In the genomic region with DNA sequence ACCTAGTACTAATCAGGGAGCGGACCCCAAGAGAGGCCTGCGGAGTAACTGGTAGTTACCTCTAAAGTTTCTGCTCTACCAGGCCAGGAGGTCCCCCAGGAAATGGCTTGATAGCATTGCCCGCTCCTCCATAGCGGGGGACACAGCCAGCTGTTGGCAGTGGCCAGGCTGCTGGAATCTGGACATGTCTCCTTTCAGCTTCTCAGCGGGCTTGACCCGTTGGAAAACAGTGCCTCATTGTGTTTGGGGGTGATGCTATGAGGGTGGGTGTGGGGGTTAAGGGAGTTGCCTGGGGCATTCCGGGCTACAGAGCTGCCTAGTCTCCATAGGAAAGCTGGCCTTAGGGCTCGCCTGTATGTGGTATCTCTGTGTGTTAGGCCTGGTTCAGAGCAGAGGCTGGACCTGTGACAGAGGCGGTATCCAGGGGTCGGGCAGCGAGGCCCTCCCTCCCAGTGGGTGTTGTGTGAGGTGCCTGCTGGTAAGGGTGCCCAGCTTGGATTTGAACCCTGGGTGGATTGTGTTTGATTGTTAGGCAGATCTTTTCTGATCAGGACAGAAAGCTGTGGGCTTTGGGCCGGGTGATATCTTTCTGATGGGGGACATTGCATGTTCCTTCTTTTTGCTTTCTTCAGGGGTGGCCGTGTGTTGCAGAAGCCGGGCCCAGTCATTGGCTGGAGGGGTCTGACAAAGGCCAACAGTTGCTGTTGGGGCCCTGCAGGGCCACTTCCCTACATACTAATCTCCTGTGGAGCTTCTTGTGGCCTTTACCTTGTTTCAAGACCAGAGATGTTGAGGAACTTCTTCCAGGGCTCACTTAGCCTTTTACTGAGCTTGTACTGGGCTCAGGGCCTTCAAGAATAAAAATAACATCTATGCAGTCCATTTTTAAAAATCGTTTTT, we compare ENCODE assay signal across 8 mouse cellular contexts. TPM values are rescaled to one million over a fixed set of nuclear protein-coding genes. Genes with fewer than 3 reads are reported as not detected.
DNase-seq lines count a peak whose midpoint lies in the region; ATAC-seq and TF ChIP-seq lines count a peak whose summit lies in the region.

No protein-coding gene starts in this region.

- no peaks in the 10 kb centered on the region for H3K9me3 ChIP-seq in neural tube, embryonic 11.5 days (ENCODE audit: control insufficient read depth, low read length)
- no peaks in the 10 kb centered on the region for H3K9me3 ChIP-seq in forebrain, postnatal 0 days (ENCODE audit: low read length)
- no peaks in the 10 kb centered on the region for H3K9me3 ChIP-seq in liver, embryonic 11.5 days (ENCODE audit: control insufficient read depth, low read length)
- no peaks in the 10 kb centered on the region for H3K9me3 ChIP-seq in stomach, embryonic 14.5 days (ENCODE audit: control insufficient read depth, low read depth, low read length)

- no peak for DNase-seq in neural tube, embryonic 11.5 days (ENCODE audit: low spot score)
- no peak for DNase-seq in neural tube, embryonic 10.5 days (ENCODE audit: extremely low spot score, low spot score)
- DNase-seq in forebrain, postnatal 0 days = no peak
- DNase-seq in liver, embryonic 11.5 days (ENCODE audit: low spot score) = no peak
- DNase-seq in right cerebral cortex, adult 2 months (ENCODE audit: low spot score in 2 of 2) = no peak
- no peak for DNase-seq in right cerebral cortex, adult 18-20 months
- no peak for DNase-seq in urinary bladder, postnatal 10 days (ENCODE audit: low spot score)

- no peak for TF ChIP-seq CTCF in forebrain, postnatal 0 days (IDR thresholded peaks at IDR 0.05; ENCODE audit: low read depth)

- H3K4me2 ChIP-seq in neural tube, embryonic 11.5 days (ENCODE audit: low read depth) = peak overlapping the region; percentile 86; the same call in 1 of the 2 replicates
- H3K4me2 ChIP-seq in forebrain, postnatal 0 days (ENCODE audit: low read depth) = peak overlapping the region; percentile 81; the same call in 1 of the 2 replicates
- H3K4me2 ChIP-seq in liver, embryonic 11.5 days = peak overlapping the region; percentile 94
- H3K4me2 ChIP-seq in stomach, embryonic 14.5 days (replicated peaks; ENCODE audit: low read depth, low read length) = peak overlapping the region; percentile 87; the same call in 1 of the 2 replicates

- no peak for ATAC-seq in neural tube, embryonic 11.5 days (ENCODE audit: insufficient read depth, low FRiP score, low TSS enrichment)
- ATAC-seq in forebrain, postnatal 0 days = no peak
- ATAC-seq in liver, embryonic 11.5 days (replicated peaks; ENCODE audit: low FRiP score) = no peak
- no peak for ATAC-seq in stomach, embryonic 14.5 days (ENCODE audit: insufficient number of reproducible peaks, insufficient read depth, low FRiP score, low read depth)

- H3K36me3 ChIP-seq in neural tube, embryonic 11.5 days (ENCODE audit: control insufficient read depth, insufficient read depth, low read length) = no peaks in the 10 kb centered on the region
- H3K36me3 ChIP-seq in forebrain, postnatal 0 days (ENCODE audit: insufficient read depth) = no peaks in the 10 kb centered on the region
- H3K36me3 ChIP-seq in liver, embryonic 11.5 days (ENCODE audit: control insufficient read depth, insufficient read depth, low read length) = no peaks in the 10 kb centered on the region
- no peaks in the 10 kb centered on the region for H3K36me3 ChIP-seq in stomach, embryonic 14.5 days (ENCODE audit: control insufficient read depth, insufficient read depth, low read length)

- WGBS in neural tube, embryonic 11.5 days = 70% methylated on average over 15 of the region's 15 CpGs
- 56% methylated on average over 15 of the region's 15 CpGs for WGBS in forebrain, postnatal 0 days
- WGBS in liver, embryonic 11.5 days = 62% methylated on average over 15 of the region's 15 CpGs
- 75% methylated on average over 15 of the region's 15 CpGs for WGBS in stomach, embryonic 14.5 days

- peak overlapping the region; percentile 32 for H3K9ac ChIP-seq in neural tube, embryonic 11.5 days (ENCODE audit: low read length)
- H3K9ac ChIP-seq in forebrain, postnatal 0 days = 0 out of 2 replicates have a peak overlapping the region, but pooled peaks have one; percentile 39
- H3K9ac ChIP-seq in liver, embryonic 11.5 days (ENCODE audit: low read depth, low read length) = peak overlapping the region; percentile 26
- H3K9ac ChIP-seq in stomach, embryonic 14.5 days (replicated peaks; ENCODE audit: low read depth, low read length) = no peak overlapping the region; the same call in 1 of the 2 replicates

- no peaks in the 10 kb centered on the region for H3K27me3 ChIP-seq in neural tube, embryonic 11.5 days (ENCODE audit: control insufficient read depth, insufficient read depth, low read length)
- no peaks in the 10 kb centered on the region for H3K27me3 ChIP-seq in forebrain, postnatal 0 days (ENCODE audit: insufficient read depth, low read length)
- H3K27me3 ChIP-seq in liver, embryonic 11.5 days (replicated peaks; ENCODE audit: control insufficient read depth, insufficient read depth, low read length) = no peaks in the 10 kb centered on the region
- no peaks in the 10 kb centered on the region for H3K27me3 ChIP-seq in stomach, embryonic 14.5 days (ENCODE audit: control insufficient read depth, insufficient read depth, low read length)

- peaks cover 21% of the 10 kb centered on the region for H3K4me1 ChIP-seq in neural tube, embryonic 11.5 days (ENCODE audit: control insufficient read depth, insufficient read depth, low read length)
- H3K4me1 ChIP-seq in forebrain, postnatal 0 days (ENCODE audit: insufficient read depth) = peaks cover 28% of the 10 kb centered on the region
- H3K4me1 ChIP-seq in liver, embryonic 11.5 days (replicated peaks; ENCODE audit: control insufficient read depth, insufficient read depth, low read length) = peaks cover 44% of the 10 kb centered on the region
- peaks cover 38% of the 10 kb centered on the region for H3K4me1 ChIP-seq in stomach, embryonic 14.5 days (ENCODE audit: control insufficient read depth, insufficient read depth, low read length)

- H3K27ac ChIP-seq in neural tube, embryonic 11.5 days (ENCODE audit: low read depth, low read length) = no peak overlapping the region
- no peak overlapping the region for H3K27ac ChIP-seq in forebrain, postnatal 0 days (ENCODE audit: low read depth, low read length)
- peak overlapping the region; percentile 13 for H3K27ac ChIP-seq in liver, embryonic 11.5 days (ENCODE audit: low read depth, low read length)
- peak overlapping the region; percentile 75; the same call in 1 of the 2 replicates for H3K27ac ChIP-seq in stomach, embryonic 14.5 days (ENCODE audit: low read length)

- peak overlapping the region; percentile 1; the same call in 1 of the 2 replicates for H3K4me3 ChIP-seq in neural tube, embryonic 11.5 days (ENCODE audit: low read depth, low read length)
- no peak overlapping the region for H3K4me3 ChIP-seq in forebrain, postnatal 0 days (ENCODE audit: low read depth, low read length)
- no peak overlapping the region for H3K4me3 ChIP-seq in liver, embryonic 11.5 days (ENCODE audit: low read depth, low read length)
- no peak overlapping the region for H3K4me3 ChIP-seq in stomach, embryonic 14.5 days (ENCODE audit: low read depth, low read length)

RNA-seq across cellular contexts. Expression of a gene that starts 3.6 kb away (rescaled TPM):
- polyA plus RNA-seq in neural tube, embryonic 11.5 days (2014; fragmentation: Nextera tagmentation; extraction: Ambion mirVana) = 13.3 and 13.7 TPM in 2 replicates
- 23.5 and 29.8 TPM in 2 replicates for total RNA-seq in forebrain, postnatal 0 days (2014; rRNA removed)
- 14.1 and 14.8 TPM in 2 replicates for polyA plus RNA-seq in forebrain, postnatal 0 days (2015; fragmentation: Nextera tagmentation; extraction: Ambion mirVana)
- polyA plus RNA-seq in liver, embryonic 11.5 days (2014; fragmentation: Nextera tagmentation; extraction: Ambion mirVana) = 12.4 and 14.0 TPM in 2 replicates
- polyA plus RNA-seq in stomach, embryonic 14.5 days (2014; fragmentation: Nextera tagmentation; extraction: Ambion mirVana) = 15.9 and 17.7 TPM in 2 replicates

RNA-seq across cellular contexts. Expression of a gene that starts 25.5 kb away (rescaled TPM):
- 15.5 and 23.5 TPM in 2 replicates for polyA plus RNA-seq in neural tube, embryonic 11.5 days (2014; fragmentation: Nextera tagmentation; extraction: Ambion mirVana)
- 34.5 and 36.3 TPM in 2 replicates for total RNA-seq in forebrain, postnatal 0 days (2014; rRNA removed)
- 18.3 and 18.8 TPM in 2 replicates for polyA plus RNA-seq in forebrain, postnatal 0 days (2015; fragmentation: Nextera tagmentation; extraction: Ambion mirVana)
- polyA plus RNA-seq in liver, embryonic 11.5 days (2014; fragmentation: Nextera tagmentation; extraction: Ambion mirVana) = 14.8 and 15.2 TPM in 2 replicates
- 20.9 and 23.5 TPM in 2 replicates for polyA plus RNA-seq in stomach, embryonic 14.5 days (2014; fragmentation: Nextera tagmentation; extraction: Ambion mirVana)

RNA-seq across cellular contexts. Expression of a gene that starts 44.0 kb away (rescaled TPM):
- not detected in 2 replicates for polyA plus RNA-seq in neural tube, embryonic 11.5 days (2014; fragmentation: Nextera tagmentation; extraction: Ambion mirVana)
- not detected in 2 replicates for total RNA-seq in forebrain, postnatal 0 days (2014; rRNA removed)
- polyA plus RNA-seq in forebrain, postnatal 0 days (2015; fragmentation: Nextera tagmentation; extraction: Ambion mirVana) = not detected in 2 replicates
- polyA plus RNA-seq in liver, embryonic 11.5 days (2014; fragmentation: Nextera tagmentation; extraction: Ambion mirVana) = 0.89 and 1.2 TPM in 2 replicates
- polyA plus RNA-seq in stomach, embryonic 14.5 days (2014; fragmentation: Nextera tagmentation; extraction: Ambion mirVana) = 16.7 and 20.2 TPM in 2 replicates

RNA-seq across cellular contexts. Expression of a gene that starts 49.2 kb away (rescaled TPM):
- polyA plus RNA-seq in neural tube, embryonic 11.5 days (2014; fragmentation: Nextera tagmentation; extraction: Ambion mirVana) = 1,266 and 1,290 TPM in 2 replicates
- 1,794 and 2,056 TPM in 2 replicates for total RNA-seq in forebrain, postnatal 0 days (2014; rRNA removed)
- polyA plus RNA-seq in forebrain, postnatal 0 days (2015; fragmentation: Nextera tagmentation; extraction: Ambion mirVana) = 842 and 978 TPM in 2 replicates
- polyA plus RNA-seq in liver, embryonic 11.5 days (2014; fragmentation: Nextera tagmentation; extraction: Ambion mirVana) = 2,436 and 2,466 TPM in 2 replicates
- 1,866 and 1,880 TPM in 2 replicates for polyA plus RNA-seq in stomach, embryonic 14.5 days (2014; fragmentation: Nextera tagmentation; extraction: Ambion mirVana)

RNA-seq across cellular contexts. Expression of a gene that starts 55.0 kb away (rescaled TPM):
- 38.6 and 42.6 TPM in 2 replicates for polyA plus RNA-seq in neural tube, embryonic 11.5 days (2014; fragmentation: Nextera tagmentation; extraction: Ambion mirVana)
- total RNA-seq in forebrain, postnatal 0 days (2014; rRNA removed) = 51.9 and 74.4 TPM in 2 replicates
- polyA plus RNA-seq in forebrain, postnatal 0 days (2015; fragmentation: Nextera tagmentation; extraction: Ambion mirVana) = 19.4 and 22.4 TPM in 2 replicates
- 51.0 and 55.6 TPM in 2 replicates for polyA plus RNA-seq in liver, embryonic 11.5 days (2014; fragmentation: Nextera tagmentation; extraction: Ambion mirVana)
- 42.3 TPM in 2 replicates for polyA plus RNA-seq in stomach, embryonic 14.5 days (2014; fragmentation: Nextera tagmentation; extraction: Ambion mirVana)

Comparison
In these comparisons a context has a peak if more than half of its experiments do, and no peak if none do; other contexts are left out.
1. H3K27ac ChIP-seq: peak in liver, embryonic 11.5 days (single experiment) and stomach, embryonic 14.5 days (single experiment); none in neural tube, embryonic 11.5 days (single experiment) and forebrain, postnatal 0 days (single experiment).
2. Peak in every context shown above with its lines, with median percentiles within 50 percentile points of each other: H3K4me2 ChIP-seq.